Comparison of ENCODE assay signal across 24 mouse cellular contexts in genomic region chr16:18173788-18174187, GRCm38 (mm10). TPM values are rescaled to one million over a fixed set of nuclear protein-coding genes. Genes with fewer than 3 reads are reported as not detected.
A peak's percentile ranks its signal among the peaks of the same experiment; 100 is the strongest.
DNase-seq lines count a peak whose midpoint lies in the region; ATAC-seq and TF ChIP-seq lines count a peak whose summit lies in the region.
"Had no signal": no experiment of that assay in that cellular context is flagged by ENCODE, and none has a peak within 500 bp of the region (broad histone marks: within the 10 kb centered on the region; RNA-seq: fewer than 3 reads in every experiment).

No protein-coding gene starts in this region.

- peak overlapping the region; percentile 35; the same call in 1 of the 2 replicates for H3K9ac ChIP-seq in hindbrain, embryonic 13.5 days
- H3K9ac ChIP-seq in hindbrain, postnatal 0 days (replicated peaks; ENCODE audit: low read length), result no peak overlapping the region
- H3K9ac ChIP-seq: limb, embryonic 12.5 days; liver, embryonic 13.5 days; neural tube, embryonic 12.5 days had no signal

- DNase-seq in hindbrain, postnatal 0 days (ENCODE audit: low spot score), result no peak
- DNase-seq in right cerebral cortex, adult 18-20 months, result peak; percentile 82
- DNase-seq in right cerebral cortex, postnatal 4 days, result no peak
- peak; percentile 77 to 91 for DNase-seq in left cerebral cortex, postnatal 25 days (ENCODE audit: low spot score in 2 of 2)
- peak; percentile 83 for DNase-seq in telencephalon, adult 2 months (ENCODE audit: low read depth, low spot score)
- no peak for DNase-seq in embryo, embryonic 9.5 days (ENCODE audit: extremely low spot score)
- DNase-seq in heart, adult 11 months, result no peak
- DNase-seq: adrenal gland, adult 8-10 months; cerebellum, adult 11-12 months; gastrocnemius, postnatal 36 days; kidney, adult 9 months; kidney, postnatal 36 days; liver, embryonic 13.5 days; thymus, adult 2 months had no signal

- intact Hi-C loops in left cerebral cortex, postnatal 25 days (cut with DNase I), result loop anchor here (1.0 to 5.0 kb wide), 4 partner anchors 19 to 45 kb away; no protein-coding TSS in a partner anchor

- 65% methylated on average over 11 of the region's 11 CpGs for WGBS in hindbrain, embryonic 13.5 days
- WGBS in hindbrain, postnatal 0 days, result 51% methylated on average over 11 of the region's 11 CpGs

- no peak for TF ChIP-seq CTCF in hindbrain, postnatal 0 days (IDR thresholded peaks at IDR 0.05; ENCODE audit: low read depth)

- H3K9me3 ChIP-seq in hindbrain, embryonic 13.5 days, result no peaks in the 10 kb centered on the region
- H3K9me3 ChIP-seq in hindbrain, postnatal 0 days (ENCODE audit: low read length), result no peaks in the 10 kb centered on the region
- H3K9me3 ChIP-seq: limb, embryonic 12.5 days; liver, embryonic 13.5 days; megakaryocyte, embryonic 14.5 days; neural tube, embryonic 12.5 days had no signal

- H3K27ac ChIP-seq in hindbrain, embryonic 13.5 days, result no peak overlapping the region
- H3K27ac ChIP-seq in hindbrain, postnatal 0 days, result no peak overlapping the region
- H3K27ac ChIP-seq: limb, embryonic 12.5 days; liver, embryonic 13.5 days; neural tube, embryonic 12.5 days had no signal

- H3K27me3 ChIP-seq in hindbrain, embryonic 13.5 days, result 0 out of 2 replicates have a peak, but pooled peaks cover 11% of the 10 kb centered on the region
- H3K27me3 ChIP-seq in hindbrain, postnatal 0 days (ENCODE audit: insufficient read depth, low read length), result no peaks in the 10 kb centered on the region
- H3K27me3 ChIP-seq: liver, embryonic 13.5 days had no signal

- no peak for ATAC-seq in hindbrain, embryonic 13.5 days (ENCODE audit: low FRiP score)
- ATAC-seq in hindbrain, postnatal 0 days, result no peak
- ATAC-seq: inflammation-experienced regulatory T-cells, adult 6 months had no signal

- no peak overlapping the region for H3K4me3 ChIP-seq in hindbrain, embryonic 13.5 days
- no peak overlapping the region for H3K4me3 ChIP-seq in hindbrain, postnatal 0 days (ENCODE audit: low read length)
- H3K4me3 ChIP-seq: limb, embryonic 12.5 days; liver, embryonic 13.5 days; megakaryocyte, embryonic 14.5 days; neural tube, embryonic 12.5 days had no signal

- H3K4me1 ChIP-seq in hindbrain, embryonic 13.5 days (replicated peaks), result peaks cover 11% of the 10 kb centered on the region
- 0 out of 2 replicates have a peak, but pooled peaks cover 4% of the 10 kb centered on the region for H3K4me1 ChIP-seq in hindbrain, postnatal 0 days (ENCODE audit: insufficient read depth, low read length)

- H3K36me3 ChIP-seq in hindbrain, embryonic 13.5 days, result no peaks in the 10 kb centered on the region
- H3K36me3 ChIP-seq in hindbrain, postnatal 0 days (ENCODE audit: insufficient read depth, low read length), result no peaks in the 10 kb centered on the region
- H3K36me3 ChIP-seq: limb, embryonic 12.5 days; liver, embryonic 13.5 days; neural tube, embryonic 12.5 days had no signal

- no peak overlapping the region for H3K4me2 ChIP-seq in hindbrain, embryonic 13.5 days
- no peak overlapping the region for H3K4me2 ChIP-seq in hindbrain, postnatal 0 days (ENCODE audit: low read depth, low read length)
- H3K4me2 ChIP-seq: heart, embryonic 11.5 days; limb, embryonic 12.5 days; liver, embryonic 13.5 days; neural tube, embryonic 12.5 days had no signal

RNA-seq across cellular contexts. Expression of gene Ccdc188, which starts 43.9 kb away (rescaled TPM):
- polyA plus RNA-seq in hindbrain, embryonic 13.5 days (2015; fragmentation: Nextera tagmentation; extraction: Ambion mirVana), result not detected in 2 replicates
- total RNA-seq in hindbrain, postnatal 0 days (2014; rRNA removed), result not detected in 2 replicates
- not detected in 2 replicates for polyA plus RNA-seq in hindbrain, postnatal 0 days (2015; fragmentation: Nextera tagmentation; extraction: Ambion mirVana)
- total RNA-seq in left cerebral cortex, postnatal 25 days (2021), result not detected
- total RNA-seq: adrenal gland, adult 8-10 months; gastrocnemius, postnatal 36 days; hematopoietic stem cell, adult 5-6 weeks; monocyte, adult 5-6 weeks had no signal
- polyA plus RNA-seq: embryonic facial prominence, embryonic 14.5 days; heart, embryonic 11.5 days; inflammation-experienced regulatory T-cells, adult 6 months; limb, embryonic 12.5 days; liver, embryonic 13.5 days; lung, embryonic 16.5 days; neural tube, embryonic 12.5 days had no signal

RNA-seq across cellular contexts. Expression of gene Rtn4r, which starts 46.3 kb away (rescaled TPM):
- 14.0 TPM in 2 replicates for polyA plus RNA-seq in hindbrain, embryonic 13.5 days (2015; fragmentation: Nextera tagmentation; extraction: Ambion mirVana)
- 38.2 and 55.7 TPM in 2 replicates for total RNA-seq in hindbrain, postnatal 0 days (2014; rRNA removed)
- polyA plus RNA-seq in hindbrain, postnatal 0 days (2015; fragmentation: Nextera tagmentation; extraction: Ambion mirVana), result 20.4 and 23.1 TPM in 2 replicates
- total RNA-seq in left cerebral cortex, postnatal 25 days (2021), result 100 to 1,000 TPM; 119 to 138 TPM
- total RNA-seq: hematopoietic stem cell, adult 5-6 weeks had no signal
- polyA plus RNA-seq: inflammation-experienced regulatory T-cells, adult 6 months had no signal

Comparison
In these comparisons a context has a peak if more than half of its experiments do, and no peak if none do; other contexts are left out.
1. DNase-seq: peak in right cerebral cortex, adult 18-20 months (single experiment), left cerebral cortex, postnatal 25 days (2 of 2) and telencephalon, adult 2 months (single experiment); none in hindbrain, postnatal 0 days (single experiment), right cerebral cortex, postnatal 4 days (single experiment), embryo, embryonic 9.5 days (single experiment) and heart, adult 11 months (single experiment).